Mouse (Mus musculus): ENCODE results near the gene Serpina1f. TPM values are rescaled to one million over a fixed set of nuclear protein-coding genes. Genes with fewer than 3 reads are reported as not detected.
"Not testable (repeated sequence)": the region's sequence is repeated elsewhere in the genome, so short reads cannot be mapped to it uniquely, and the experiment has no call there.

Gene Serpina1f
- not detected for total RNA-seq (2021)
- long read RNA-seq, experiment 1 = 0 reads
- long read RNA-seq, experiment 2 = 0 reads

DNA sequence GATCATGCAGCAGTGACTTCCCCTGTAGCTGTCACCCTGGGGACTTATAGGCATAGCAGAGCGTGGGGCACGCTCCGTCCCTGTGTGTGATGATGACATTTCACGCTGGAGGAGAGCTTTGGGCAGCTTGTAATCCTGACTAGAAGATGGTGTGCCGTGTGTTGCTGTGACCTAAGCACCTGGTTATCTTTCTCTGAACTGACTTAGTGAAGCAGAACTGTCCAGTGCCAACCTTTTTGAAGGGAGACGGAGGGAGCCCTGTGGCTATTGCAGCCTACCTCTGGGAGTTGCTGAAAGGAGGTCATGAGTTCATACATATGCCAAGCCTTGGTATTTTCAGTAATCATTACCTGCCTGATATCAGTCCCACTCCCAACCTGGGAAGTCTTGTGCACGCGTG is at the start of gene Serpina1f:
Gene Serpina1f (minus strand): TSS at position 101 of the 400 bp plus-strand sequence.
- no peak for DNase-seq

DNA sequence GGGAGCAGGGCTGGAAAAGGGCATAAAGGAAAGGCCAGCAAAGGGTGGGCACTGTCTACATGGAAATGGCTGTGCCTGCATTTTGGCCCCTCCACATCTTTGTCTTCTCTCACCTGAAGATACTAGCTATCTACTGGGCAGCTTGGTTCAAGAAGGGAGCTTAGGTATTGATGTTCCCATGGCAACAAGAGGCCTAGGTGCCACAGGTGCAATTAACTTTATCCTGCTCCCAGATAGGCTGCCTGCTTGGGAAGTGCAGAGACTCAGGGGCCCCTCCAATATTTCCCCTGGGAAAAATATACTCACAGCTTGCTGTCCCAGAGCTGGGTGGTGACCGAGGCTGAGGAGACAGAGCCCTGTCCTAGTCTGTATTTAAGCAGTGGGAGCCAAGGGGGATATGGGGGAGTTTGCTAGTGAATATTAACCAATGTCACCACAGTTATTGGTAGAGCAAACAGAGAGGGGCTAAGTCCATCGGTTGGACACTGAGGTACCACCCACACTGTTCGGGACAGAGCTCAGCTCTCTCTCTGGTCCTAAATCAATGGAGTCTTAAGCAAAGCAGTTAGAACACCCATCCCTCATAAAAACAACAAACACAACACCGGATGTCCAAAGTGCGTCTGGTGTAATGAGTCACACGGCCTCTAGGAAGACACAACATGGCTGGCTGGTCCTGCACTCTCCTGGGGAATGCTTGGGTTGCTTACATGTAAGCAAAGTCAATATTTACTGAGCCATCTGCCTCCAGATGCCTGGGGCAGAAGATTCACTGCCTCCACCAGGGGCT is 42.7 kb upstream of the Serpina1f start:
- not testable (repeated sequence) for DNase-seq

DNA sequence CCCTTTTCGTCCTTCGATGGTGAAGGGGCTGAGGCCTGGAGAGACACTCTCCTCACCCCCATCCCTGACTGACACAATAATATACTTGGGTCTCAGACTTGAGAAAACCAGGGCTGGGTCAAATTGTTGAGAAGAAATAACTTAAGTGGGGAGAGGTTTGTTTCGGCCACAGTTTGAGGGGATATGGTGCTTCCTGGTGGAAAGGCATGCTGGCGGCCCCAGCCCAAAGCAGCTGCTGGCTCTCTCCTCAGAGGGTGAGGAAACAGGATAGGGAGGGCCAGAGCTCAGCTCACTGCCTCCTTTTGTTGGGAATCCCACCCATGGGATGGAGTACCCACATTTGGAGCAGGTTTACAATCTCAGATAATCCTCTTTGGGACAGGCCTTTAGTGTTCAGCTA is 40.2 kb upstream of the Serpina1f start:
- not testable (repeated sequence) for DNase-seq

DNA sequence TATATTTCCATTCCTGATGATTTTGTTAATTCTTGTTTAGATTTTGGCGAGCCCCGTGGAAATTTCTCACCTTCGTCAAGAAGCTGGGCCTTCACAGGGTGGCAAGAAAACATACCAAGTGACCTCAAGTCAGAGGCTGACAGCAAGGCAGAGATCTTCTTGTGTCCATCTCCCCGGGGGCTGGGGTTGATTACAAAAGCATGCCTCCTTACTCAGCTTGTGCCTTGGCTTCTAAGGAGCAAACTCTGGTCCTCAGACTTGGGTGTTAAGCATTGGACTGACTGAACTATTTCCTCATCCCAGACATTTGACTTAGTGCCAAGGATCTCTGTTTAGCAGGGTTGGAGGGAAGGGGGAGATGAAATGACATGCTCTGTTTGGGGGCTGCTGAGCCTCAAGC is 39.8 kb upstream of the Serpina1f start:
- peak; percentile 14 for DNase-seq

DNA sequence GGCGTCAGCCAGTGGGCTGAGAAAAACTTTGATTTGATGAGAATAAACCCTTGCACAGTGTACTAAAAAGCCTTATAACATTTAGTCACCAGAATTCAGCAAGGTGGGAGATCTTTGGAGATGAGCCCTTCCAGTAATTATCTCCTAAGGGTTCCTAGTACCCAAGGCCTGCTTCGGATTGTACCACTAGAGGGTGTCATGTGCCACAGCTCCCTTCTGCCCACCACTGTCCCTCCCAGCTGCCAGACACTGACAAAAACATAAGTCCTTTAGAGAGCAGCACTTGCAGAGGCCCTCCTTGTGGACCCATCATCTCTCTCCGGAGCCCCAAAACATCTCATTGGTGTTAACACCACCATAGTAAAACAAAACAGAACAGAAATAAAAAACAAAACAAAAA is 16.2 kb upstream of the Serpina1f start:
- peak; percentile 58 for DNase-seq

DNA sequence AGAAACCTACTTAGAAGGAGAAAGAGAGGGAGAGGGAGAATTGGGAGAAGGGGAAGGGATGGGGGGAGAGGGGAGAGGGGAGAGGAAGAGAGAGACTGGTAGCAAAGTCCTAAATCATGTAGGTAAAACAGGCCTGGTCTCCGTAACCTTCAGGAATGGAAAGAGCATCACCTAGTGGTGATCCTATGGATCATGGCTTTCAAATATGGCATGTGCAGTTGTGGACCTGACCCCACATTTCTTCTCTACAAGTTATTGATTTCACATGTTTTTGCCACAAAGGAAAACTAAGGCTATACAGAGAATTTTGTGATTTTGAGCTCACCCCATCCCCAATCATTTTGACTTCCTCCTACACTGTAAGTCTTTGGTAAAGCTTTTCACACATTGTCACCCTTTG is 15.1 kb upstream of the Serpina1f start:
- no peak for DNase-seq

DNA sequence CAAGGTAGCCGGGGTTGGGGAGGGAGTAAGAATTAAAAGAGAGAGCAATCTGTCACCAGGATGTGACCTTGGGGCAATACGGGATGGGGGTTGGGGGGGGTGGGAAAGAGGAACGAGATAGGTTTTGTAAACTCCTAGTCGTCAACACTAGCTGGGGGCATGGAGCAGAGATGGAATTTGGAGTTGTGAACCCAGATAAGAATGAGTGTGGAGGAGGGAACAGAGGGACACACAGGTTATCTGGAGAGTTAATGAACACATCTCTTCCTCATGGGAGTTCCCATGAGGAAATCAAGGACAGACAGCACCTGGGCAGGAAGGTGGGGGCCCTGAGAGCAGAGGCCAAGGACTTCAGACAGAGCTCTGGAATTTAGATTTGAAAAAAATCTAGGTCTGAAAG is 10.8 kb upstream of the Serpina1f start:
- DNase-seq = no peak

DNA sequence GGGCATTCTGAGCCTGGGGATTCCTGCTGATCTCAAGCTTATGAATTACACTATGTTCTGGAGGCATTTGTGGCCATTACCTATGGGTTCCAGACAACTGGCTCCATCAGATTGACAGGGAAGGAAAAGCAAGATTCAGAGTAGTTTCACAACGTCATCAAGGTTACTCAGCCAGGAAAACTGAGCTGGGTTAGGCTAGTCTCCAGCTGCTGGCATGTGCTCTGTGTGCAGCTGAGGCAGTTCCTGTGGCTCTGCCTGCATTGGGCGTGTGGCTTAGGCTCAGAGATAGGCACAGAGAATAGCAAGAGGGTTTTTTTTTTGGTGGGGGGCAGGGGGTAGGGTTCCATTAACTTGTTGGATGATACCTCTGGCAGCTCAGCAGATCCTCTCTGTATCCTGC is 10.2 kb upstream of the Serpina1f start:
- DNase-seq = peak; percentile 35

DNA sequence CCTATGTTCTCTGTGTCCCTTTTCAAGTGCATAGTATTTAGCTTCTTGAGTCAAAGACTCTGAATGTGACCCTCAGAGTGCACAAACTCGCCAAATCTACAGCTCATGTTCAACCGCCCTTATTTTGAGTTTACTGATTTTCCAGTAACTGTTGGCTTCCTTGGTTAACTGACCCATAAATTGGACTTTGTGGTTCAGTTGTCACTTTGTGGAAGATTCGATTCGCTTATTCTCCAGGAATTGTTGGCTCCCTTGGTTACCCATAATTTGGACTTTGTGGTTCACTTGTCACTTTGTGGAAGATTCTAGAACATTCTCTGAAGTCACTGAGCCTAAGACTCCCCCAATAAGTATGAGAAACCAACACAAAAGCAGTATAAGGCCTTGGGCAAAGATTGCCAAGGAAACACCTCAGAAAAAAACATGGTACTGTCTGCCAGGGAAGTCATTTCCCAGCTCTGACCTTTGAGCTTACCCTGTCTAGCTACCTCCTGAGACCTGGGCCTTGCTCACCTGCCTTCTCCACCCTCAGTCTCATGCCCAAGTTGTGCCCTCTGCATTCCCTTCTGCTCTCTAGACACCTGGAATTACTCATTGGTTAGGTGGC is 4.9 kb upstream of the Serpina1f start:
- no peak for DNase-seq

DNA sequence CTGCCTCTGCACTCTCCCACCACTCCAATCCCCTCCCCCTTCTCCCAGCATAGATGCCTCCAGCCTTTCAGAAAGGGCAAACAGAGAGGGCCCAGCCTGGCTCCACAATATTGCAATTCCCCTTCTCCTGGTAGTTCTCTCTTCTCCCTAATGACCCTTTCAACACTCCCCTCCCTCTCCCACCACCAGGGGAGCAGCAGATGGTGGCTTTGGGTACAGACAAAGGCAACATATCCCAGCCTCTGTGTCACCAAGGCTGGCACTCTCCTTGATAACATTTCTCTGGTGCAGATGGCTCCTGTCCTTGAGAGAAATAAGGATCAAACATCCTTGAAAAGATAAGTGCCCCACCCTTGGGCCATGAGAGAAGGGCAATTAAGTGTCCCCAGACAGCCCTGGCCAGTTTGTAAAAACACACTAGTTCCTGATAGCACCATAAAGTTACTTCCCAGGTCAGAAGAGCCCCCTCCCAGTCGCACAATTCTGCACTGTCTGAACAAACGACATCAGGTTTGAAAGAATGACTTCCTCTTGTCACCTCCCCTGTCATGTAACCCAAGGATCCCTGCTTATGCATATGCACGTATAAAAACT is 7.0 kb downstream of the Serpina1f start:
- DNase-seq = peak; percentile 15

DNA sequence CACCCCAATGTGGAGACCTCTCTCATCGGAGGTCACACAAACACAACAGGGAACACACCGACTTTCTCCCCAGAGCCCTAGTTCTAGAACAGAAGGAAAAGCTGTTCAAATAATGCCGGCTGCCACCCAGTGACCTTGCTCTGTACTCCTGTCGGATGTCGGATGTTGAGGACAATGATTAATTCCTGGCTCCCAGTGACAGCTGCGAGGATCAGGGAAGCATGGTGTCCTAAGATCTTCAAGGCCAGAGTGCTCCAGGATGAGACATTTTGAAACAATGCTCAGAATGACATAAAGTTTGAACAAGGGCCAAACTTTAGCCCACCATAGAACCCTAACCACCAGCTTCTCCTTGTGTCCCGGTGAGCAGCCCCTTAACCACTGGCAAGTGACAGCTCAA is 8.3 kb downstream of the Serpina1f start:
- DNase-seq = peak; percentile 37

DNA sequence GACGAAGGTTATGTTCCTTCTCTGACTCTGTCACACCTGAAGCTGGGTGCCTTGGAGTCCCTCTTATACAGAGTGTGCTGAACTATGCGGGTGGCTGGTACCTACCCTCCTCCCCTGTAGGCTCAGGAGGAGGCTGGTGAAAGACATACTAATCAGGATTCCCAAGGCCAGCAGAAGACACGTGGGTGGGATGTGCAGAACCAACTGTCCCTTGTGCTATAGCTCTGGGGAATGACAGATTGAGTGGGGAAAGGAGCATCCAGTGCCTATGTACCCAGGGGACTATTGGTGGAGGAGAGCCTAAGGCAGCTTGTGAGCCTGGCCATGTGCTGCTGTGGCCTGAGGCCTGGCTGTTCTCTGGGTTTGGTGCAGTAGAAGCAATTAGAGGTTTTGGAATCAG is 9.3 kb downstream of the Serpina1f start:
- no peak for DNase-seq

DNA sequence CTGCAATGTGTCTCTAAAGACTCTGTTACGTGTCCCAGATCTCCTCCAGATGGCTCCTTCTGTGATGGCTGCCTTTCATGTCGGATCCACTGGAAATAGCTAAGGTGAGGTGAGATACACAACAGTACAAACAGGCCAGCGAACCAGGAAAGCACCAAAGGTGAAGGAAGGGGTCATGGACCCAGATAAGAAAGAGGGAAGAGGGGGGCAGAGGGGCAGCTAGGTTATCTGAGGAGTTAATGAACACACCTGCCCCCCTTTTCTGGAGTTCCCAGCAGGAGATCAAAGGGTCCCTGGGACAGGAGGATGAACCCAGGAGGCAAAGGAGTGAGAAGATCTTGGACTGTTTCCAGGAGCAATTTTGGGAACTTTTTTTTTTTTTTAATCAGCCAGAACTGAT is 9.9 kb downstream of the Serpina1f start:
- no peak for DNase-seq

DNA sequence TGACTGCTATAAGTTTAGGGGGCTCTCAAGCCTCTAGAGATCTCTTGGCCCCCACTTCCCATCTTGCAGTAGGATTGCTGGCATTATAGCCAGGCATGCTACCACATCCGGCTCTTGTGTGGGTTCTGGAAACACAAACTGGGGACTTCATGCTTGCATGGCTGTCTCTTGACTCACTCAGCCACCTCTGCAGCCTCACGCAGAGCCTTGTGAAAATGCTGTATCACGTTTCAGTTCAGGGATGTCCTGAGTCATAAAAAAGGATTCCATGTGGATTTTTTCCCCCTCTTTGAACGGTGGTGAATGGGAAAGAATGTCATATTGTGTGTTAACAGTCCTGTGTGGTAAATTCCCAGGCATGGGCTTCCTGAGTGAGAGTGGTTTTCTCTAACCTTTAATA is 11.6 kb downstream of the Serpina1f start:
- no peak for DNase-seq

DNA sequence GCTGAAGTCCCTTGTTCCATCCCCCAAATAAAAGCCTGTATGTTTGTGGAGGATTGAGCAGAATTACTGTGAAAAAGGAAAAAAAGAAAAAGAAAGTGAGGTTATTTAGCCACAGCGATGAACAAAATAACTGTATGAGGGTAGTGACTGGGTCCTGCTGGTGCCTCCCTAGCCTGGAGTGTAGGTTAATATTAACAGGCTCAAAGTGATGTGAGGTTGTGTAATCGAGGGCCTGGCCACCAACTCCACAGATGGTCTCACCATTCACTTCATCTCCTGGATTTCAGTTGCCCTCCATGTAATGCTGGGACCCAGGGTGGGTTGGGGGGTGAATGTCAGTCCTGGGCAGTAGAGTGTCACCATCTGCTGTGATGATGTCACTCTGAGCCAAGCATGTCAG is 13.6 kb downstream of the Serpina1f start:
- no peak for DNase-seq

DNA sequence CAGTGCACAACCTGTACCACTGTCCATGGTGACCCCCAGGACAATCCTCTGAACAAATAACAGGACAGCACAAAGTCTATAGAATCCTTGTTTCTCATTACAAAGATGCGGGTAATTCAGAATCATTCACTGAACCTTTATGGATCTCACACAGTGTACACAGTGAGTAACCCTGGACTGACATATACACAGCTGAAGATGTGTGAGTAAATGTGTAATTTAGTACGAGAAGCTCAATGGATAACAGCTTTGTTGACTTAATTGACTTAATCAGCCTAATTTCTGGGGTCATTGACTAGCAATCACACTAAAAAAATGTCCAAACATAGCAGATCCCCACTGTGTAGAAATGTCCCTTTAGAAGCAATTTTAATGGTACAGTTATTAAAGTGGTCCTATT is 14.2 kb downstream of the Serpina1f start:
- no peak for DNase-seq

DNA sequence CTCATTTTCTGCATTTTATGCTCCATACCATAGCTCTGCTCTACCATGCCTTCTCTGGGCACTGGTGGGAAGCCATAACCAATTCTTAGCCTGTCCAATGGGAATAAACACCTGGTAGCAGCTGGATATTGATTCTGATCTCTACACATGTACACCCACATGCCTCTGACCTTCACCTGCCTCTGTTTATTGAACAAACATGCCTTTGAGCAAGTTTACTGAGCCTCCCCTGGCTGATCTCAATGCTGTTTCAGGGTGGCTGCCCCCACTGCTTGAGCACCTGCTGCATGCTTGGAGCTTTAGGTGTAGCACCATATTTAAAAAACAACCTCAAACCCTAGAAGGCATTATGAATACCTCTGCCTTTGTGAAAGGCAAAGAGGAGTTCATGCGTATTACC is 15.5 kb downstream of the Serpina1f start:
- DNase-seq = not testable (repeated sequence)

DNA sequence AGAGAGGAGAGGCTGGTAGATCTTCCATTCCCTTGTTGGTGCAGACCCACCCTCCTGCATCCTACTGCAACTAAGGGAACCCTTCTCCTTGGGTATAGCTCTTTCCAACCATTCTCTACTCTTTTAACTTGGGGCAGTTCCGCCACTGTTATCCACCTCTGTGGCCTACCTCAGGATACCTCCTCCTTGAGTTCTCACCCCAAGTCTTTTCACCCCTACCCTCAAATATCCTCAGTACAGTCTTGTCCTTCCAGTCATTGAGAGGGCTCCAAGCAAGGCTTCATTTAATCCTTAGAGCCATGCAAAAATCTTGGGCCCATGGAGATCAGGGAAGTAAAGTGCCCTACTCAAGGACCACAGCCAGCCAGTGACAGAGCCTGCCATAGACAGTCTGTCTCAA is 19.3 kb downstream of the Serpina1f start, which contains the start of gene Serpina16:
Gene Serpina16 (minus strand): TSS at position 101 of the 400 bp plus-strand sequence.
- no peak for DNase-seq

DNA sequence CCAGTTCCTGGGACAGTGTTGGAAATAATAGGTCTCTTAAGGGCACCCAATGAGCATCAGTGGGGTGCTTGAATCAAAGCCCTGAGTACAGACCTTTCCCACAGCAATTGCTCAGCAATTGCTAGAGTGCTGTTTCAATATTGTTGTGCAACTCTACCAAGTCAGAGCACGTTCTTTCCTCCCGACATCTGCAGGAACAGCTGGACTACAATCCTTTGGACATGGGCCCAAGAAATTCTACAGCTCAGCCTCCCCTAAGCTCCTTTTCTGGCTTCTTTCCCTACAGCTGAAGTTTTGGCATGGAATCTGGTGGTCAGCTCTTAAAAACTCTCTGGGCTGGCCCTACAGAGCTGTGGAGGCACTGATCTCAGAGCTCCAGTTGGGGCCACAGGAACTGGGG is 22.1 kb downstream of the Serpina1f start:
- no peak for DNase-seq

DNA sequence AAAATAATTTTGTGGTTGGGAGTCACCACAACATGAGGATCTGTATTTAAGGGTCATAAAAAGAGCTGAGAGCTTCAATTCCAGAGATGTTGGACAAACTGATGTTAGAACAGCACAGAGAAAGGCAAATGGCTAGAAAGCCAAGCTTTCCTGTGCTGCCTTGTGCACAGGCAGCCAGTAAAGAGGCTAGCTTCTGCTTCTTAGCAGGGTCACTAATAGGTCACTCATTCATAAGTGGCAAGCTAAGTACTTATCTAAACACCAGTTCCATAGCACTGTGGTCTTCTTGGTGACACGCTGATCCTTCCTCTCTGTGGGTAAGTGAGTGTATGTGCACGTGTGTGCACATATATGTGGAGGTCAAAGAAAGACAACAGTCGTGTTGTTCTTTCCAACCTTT is 23.8 kb downstream of the Serpina1f start:
- DNase-seq = no peak

DNA sequence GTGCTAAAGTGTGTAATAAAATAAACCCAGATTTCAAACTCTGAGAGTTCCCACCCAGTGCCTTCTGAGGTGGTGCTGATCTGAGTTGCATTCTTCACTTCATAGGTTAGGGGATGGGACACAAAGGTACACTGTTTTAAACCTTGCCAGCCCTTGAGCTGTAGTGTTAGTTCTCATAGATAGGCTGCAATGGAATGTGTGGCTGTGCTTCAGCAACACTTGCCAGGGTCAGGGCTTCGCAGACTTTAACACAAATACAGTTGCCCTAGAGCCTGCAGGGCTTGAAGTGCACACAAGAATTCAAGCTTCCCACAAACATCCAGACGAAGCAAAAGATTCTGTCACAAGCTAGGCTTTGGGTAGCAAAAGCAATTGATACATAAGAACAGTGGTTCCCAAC is 24.4 kb downstream of the Serpina1f start:
- DNase-seq = no peak

DNA sequence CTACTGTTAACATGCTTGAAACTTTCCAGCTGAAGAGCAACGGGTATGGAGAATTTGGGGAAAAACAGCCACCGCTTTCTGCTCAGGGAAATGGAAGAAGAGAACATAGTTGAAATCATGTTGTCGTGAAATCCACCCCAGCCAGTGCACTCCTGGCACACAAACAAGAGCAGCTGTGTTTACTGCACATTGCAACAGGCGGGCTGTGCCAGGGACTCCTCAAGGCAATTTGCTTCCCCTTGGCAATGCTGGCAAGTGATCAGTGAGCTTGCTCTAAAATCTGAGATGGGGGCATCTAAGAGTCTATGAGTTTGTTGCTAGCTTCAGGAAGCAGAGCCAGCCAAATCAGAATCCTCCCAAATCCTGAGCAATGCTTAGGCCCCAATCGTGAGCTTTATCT is 25.0 kb downstream of the Serpina1f start:
- peak; percentile 22 for DNase-seq

DNA sequence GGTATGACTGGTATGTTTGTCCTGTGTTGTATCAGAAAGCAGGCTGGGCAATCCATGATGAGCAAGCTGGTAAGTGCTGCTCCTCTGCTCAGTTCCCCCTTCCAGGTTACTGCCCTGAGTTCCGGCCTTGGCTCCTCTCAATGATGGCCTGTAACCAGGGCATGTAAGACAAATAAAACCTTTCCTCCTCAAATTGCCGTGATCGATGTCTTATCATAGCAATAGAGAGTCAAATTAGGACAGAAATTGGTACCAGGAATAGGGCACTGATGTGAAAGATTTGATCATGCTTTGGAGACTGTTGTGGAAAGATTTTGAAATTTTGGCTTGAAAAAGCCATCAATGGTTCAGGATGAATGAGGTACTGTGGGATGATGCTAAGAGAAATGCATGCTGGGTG is 30.0 kb downstream of the Serpina1f start:
- DNase-seq = no peak

DNA sequence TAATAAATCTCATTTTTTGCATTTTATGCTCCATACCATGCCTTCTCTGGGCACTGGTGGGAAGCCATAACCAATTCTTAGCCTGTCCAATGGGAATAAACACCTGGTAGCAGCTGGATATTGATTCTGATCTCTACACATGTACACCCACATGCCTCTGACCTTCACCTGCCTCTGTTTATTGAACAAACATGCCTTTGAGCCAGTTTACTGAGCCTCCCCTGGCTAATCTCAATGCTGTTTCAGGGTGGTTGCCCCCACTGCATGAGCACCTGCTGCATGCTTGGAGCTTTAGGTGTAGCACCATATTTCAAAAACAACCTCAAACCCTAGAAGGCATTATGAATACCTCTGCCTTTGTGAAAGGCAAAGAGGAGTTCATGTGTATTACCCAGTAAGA is 33.3 kb downstream of the Serpina1f start:
- DNase-seq = not testable (repeated sequence)

Data from adrenal gland, postnatal 10 days (tissue).